Mouse (Mus musculus): ENCODE measurements around the gene Pop5.
A peak's percentile ranks its signal among the peaks of the same experiment; 100 is the strongest.

The Pop5 gene

DNA sequence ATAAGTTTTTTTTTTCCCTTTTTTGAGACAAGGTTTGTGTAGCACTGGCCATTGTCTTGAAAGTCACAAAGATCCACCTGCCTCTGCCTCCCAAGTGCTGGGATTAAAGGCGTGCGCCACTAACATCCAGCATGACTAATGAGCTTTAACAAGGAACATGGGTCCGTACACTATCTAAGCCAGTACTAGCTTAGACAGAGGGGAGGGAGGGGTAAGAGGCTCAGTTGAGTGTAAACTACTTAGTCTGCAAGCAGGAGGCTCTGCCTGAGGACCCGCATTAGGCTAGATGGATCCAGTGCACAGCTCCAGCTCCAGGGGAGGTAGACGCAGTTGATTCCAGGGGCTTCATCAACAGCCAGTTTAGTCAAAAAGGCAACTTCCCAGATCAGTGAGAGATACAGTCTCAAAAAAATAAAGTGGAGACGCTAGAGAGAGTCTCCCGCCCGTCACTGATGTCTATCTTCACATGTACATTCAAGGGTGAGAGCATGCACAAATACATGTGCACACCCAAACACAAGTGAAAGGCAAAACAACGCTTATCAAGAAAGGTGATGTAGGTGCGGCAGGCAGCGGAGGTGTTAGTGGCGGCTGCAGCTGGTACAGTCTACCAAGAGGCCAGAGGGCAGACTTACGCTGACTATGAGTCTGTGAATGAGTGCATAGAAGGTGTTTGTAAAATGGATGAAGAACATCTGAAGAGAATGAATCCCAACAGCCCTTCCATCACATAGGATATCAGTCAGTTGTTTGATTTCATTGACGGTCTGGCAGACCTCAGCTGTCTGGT lies 27.1 kb downstream of the Pop5 start:
- no peak for DNase-seq (ENCODE audit: low read depth, low spot score)

- no peak for DNase-seq (ENCODE audit: low read depth, low spot score)
Observed at GRCm38 (mm10) chr5:115266340-115266739, 30.7 kb downstream of the Pop5 start.

DNA sequence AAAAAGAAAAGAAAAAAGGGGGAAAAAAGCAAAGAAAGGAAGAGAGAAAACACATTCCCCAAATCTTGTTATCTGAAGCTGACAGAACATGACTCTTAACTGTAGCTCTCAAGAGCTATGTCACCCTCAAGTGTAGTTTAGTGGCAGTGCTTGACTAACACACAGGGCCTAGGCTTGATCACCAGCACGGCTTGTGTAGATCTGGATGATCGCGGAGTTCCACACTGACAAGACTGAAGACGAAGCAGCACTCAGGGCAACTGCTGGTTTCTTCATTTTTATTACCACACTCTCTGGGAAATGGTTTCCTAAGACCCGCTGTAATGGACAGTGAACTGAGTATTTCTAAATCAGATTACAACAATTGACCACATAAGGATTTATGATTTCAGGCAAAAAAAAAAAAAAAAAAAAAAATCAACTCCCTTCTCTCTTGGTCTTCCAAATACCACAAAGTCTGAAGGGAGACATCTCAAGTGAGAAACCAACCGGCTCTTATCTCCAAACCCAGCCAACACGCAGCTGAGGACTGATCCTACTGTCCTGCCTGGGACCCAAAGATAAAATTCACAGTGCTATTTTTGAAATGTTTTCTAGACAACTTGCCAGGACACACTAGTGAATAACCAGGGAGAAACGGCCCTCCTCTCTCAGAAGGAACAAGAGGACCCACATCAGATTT lies 31.3 kb downstream of the Pop5 start:
- DNase-seq (ENCODE audit: low read depth, low spot score) = no peak

DNA sequence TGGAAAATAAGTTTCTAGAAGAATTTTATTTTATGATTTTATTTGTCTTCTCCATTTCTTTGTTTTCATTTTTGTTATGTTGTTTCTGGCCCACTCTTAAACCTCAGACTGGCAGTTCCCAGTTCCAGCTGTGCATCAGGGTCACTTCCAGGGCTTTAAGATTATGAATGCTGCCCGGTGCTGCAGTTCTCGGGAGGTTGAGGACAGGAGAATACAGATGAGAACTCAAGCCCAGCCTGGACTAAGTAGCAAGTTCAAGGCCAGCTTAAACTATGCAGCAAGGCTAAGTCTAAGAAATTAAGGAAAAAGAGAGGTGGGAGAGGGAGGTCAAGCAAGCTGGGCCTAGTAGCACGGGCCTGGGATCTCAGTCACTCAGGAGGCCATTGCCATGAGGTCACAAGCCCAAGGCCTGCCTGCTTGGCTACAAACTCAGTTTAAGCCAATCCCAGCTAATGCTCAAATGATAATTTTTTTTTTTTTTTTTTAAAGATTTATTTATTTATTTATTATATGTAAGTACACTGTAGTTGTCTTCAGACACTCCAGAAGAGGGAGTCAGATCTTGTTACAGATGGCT lies 31.9 kb downstream of the Pop5 start:
- no peak for DNase-seq (ENCODE audit: low read depth, low spot score)

DNA sequence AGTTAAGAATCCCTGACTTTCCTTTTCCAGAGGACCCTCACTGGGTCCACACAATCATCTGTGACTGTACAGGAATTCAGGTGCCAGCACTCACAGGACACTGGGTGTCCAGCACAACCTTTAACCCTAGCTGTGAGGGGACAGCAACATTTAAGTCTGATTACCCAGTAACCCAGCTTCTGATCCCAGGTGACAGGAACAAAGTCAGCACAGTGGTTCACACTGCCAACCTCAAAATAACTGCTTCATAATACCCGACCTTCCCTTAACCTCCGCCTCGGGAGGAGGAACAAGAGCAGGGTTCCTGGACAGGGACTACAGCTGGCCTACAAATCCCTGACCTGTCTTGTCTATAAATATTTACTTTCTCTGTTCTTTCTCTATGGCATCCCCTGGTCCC lies 32.6 kb downstream of the Pop5 start:
- DNase-seq (ENCODE audit: low read depth, low spot score) = no peak

- DNase-seq (ENCODE audit: low read depth, low spot score) = peak; percentile 47
Observed at GRCm38 (mm10) chr5:115269969-115270368, 34.3 kb downstream of the Pop5 start.

DNA sequence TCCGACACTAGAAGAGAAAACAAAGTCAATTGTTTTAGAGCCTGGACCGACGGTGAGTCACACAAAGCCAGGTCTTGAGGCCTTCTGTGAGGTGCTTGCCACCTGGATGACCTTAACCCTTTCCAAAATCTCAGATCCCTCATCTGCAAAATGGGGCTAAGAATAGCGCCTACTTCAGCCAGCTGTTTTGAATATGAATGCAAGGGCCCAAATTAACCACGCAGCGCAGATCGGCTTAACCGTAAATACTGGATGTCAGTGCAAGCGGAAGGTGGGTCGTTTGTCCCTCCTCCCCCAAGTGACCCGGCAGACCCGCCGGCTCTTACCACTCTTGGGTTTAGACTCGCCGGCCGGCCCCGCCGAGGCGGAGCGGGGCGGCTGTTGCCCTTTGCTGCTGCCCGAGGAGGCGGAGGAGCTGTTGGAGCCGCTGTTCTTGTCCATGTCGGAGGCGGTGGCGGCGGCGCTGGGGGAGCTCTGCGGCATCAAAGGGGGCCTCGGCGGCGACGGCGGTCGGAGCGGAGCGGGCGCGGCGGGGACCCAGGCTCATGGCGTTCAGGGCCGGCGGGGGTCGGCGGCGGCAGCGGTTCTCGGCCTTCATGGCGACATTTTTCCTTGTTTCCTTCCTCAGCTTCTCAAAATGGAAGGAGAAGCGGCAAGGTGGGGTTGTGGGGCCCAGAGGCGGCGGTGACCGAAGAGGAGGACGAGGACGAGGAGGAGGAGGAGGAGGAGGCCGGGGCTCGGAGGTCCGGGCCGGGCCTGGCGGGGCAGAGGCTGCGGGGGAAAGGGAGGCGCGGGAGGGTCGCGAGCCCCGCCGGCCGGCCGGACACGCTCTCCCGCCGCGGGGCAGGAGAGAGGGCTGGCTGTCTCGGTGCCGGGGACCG lies 36.5 kb downstream of the Pop5 start:
- peak; percentile 52 for DNase-seq (ENCODE audit: low read depth, low spot score)

DNA sequence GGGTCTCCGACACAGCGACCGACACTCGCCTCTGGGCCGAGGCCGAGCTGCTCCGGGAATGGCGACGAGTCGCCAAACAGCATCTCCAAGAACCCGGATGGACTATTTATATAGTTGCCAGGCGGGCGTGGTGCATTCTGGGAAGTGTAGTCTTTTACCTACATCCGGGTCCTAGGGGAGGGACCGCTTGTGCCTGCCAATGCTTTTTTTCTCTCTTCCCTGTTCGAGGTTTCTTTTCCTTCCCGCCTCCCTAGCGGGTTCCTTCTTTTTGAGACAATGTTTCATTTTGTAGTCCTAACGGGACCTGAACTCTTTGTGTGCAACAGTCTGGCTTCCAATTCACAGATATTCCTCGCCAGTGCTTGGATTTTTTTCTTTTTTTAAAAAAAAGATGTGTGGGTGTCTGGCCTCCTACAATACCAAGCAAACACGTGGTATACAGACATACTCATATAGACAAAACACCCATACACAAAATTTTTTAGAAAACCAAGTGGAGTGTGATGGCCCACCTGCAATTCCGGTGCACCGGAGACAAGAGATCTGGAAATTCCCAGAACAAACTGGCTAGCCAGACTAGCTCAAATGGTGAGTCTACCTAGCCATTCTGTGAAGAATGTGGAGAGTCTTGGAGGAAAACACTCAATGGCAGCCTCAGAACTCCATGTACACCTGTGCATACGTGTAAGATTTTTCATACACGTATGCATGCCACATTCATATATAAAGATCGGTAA lies 37.3 kb downstream of the Pop5 start, which contains the start of gene Rnf10:
Gene Rnf10 (minus strand): TSS at position 87 of the 737 bp plus-strand sequence.
- DNase-seq (ENCODE audit: low read depth, low spot score) = peak; percentile 99

- DNase-seq (ENCODE audit: low read depth, low spot score) = no peak
Observed at GRCm38 (mm10) chr5:115273549-115274135, 38.0 kb downstream of the Pop5 start.

DNA sequence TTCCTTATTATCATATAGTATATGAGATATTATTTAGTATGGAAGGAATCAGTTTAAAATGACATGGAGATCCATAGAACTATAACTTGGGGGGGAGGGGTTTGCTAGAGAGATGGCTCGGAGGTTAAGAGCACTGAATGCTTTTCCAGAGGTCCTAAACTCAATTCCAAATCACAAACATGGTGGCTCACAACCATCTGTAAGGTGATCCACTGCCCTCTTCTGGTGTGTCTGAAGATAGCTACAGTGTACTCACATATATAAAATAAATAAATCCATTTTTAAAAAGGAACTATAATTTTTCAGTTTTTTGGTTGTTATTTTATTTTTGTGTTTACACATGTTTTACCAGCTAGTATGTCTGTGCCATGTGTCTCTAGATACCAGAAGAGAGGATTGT lies 38.7 kb downstream of the Pop5 start:
- DNase-seq (ENCODE audit: low read depth, low spot score) = peak; percentile 56

- DNase-seq (ENCODE audit: low read depth, low spot score) = no peak
Observed at GRCm38 (mm10) chr5:115274771-115275170, 39.1 kb downstream of the Pop5 start.

DNA sequence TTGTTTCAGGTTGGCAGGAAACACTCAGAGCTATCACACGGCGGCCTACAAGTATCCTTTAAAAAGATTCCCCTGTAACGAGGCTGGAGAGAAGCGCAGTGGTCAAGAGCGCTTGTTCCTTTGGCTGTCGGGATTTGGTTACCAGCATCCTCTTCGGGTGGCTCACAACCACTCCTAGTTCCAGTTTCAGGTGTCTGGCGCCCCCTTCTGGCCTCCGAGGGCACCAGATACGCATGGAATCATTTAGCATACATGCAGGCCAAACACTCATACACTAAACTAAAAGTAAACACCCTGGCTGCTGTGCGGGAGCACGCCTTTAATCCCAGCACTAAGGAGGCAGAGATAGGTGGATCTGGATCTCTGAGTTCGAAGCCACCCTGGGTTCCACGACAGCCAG lies 40.4 kb downstream of the Pop5 start:
- peak; percentile 61 for DNase-seq (ENCODE audit: low read depth, low spot score)

GRCm38 (mm10) chr5:115278053-115278452 lies 42.4 kb downstream of the Pop5 start:
- DNase-seq (ENCODE audit: low read depth, low spot score) = no peak

- no peak for DNase-seq (ENCODE audit: low read depth, low spot score)
Observed at GRCm38 (mm10) chr5:115278785-115279184, 43.1 kb downstream of the Pop5 start.

GRCm38 (mm10) chr5:115279226-115280049 lies 43.8 kb downstream of the Pop5 start, which contains the start of gene Coq5:
Coq5 (plus strand) TSS chr5:115279666.
- DNase-seq (ENCODE audit: low read depth, low spot score) = peak; percentile 81

- DNase-seq (ENCODE audit: low read depth, low spot score) = no peak
Observed at GRCm38 (mm10) chr5:115280050-115280687, 44.5 kb downstream of the Pop5 start.

DNA sequence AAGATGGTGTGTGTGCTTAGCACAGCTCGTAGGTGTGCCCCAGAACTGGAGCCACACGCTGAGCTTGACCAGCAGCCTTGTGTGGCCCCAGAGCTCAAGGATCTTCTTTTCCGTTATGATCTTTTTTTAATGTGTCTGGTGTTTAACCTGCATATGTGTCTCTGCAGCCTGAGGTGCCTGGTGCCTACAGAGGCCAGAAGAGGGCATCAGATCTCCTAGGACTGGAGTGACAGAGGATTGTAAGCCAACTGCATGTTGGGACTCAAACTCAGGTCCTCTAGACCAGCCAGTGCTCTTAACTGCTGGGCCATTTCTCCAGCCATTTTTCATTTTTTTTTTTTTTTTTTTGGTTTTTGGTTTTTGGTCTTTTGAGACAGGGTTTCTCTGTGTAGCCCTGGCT lies 49.1 kb downstream of the Pop5 start:
- DNase-seq (ENCODE audit: low read depth, low spot score) = peak; percentile 51

DNA sequence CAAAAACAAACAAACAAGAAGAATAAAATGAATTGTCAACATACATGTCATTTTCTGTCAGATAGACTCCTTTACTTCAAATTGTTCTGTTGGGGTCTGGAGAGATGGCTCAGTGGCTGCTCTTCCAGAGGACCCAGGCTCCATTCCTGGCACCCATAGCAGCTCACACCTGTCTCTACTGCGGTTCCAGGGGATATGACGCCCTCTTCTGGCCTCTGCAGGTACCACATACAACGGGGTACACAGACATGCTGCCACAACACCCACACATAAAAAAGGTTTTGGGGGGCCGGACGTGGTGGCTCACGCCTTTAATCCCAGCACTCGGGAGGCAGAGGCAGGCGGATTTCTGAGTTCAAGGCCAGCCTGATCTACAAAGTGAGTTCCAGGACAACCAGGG lies 58.5 kb downstream of the Pop5 start:
- DNase-seq (ENCODE audit: low read depth, low spot score) = peak; percentile 35
